Mouse (Mus musculus): ENCODE measurements around the gene Vwc2l.

DNA sequence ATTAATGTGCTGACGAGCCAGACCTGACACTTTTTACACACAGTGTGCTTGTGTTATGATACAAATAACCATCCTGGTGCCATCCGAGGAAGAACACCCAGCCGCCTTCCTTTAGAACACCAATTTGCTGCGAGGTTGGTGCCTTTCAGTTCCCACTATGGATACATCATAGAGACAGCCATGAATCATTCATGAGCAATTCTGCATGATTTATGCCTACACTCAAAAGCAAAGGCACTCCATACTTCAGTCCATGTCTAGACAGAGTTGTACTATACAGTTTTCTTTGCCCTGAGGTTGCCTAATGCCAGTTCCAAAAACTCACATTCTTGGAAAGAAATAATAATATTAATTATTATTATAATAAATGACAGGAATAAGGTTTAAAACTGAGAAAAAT lies 158.6 kb downstream of the Vwc2l start:
- TF ChIP-seq CTCF (IDR thresholded peaks at IDR 0.05; ENCODE audit: insufficient read depth, low read depth, low read length) (no peak), POLR2A (IDR thresholded peaks at IDR 0.05; ENCODE audit: insufficient read depth, low read depth, low read length) (no peak)

Measured in olfactory bulb, adult 2 months (tissue).